Mouse (Mus musculus) frontal cortex, postnatal 10 days (tissue): ENCODE data around the gene Ttyh2.

Experiments used
- DNase-seq, 2 experiments: peaks; one replicate each; pipeline ENCODE4 v3.0.0; 2022; ENCODE audit warnings: low spot score in 2 of 2, mixed read lengths in 1 of 2

Ttyh2 gene

GRCm38 (mm10) chr11:114675341-114675825 lies at the start of gene Ttyh2:
Gene Ttyh2, plus strand, starts transcription at chr11:114675431.
- peak in 1 of 2 experiments; percentile 59 for DNase-seq

- no peak for DNase-seq
Observed at GRCm38 (mm10) chr11:114626071-114626690, 49.0 kb upstream of the Ttyh2 start.

GRCm38 (mm10) chr11:114627036-114627435 lies 48.2 kb upstream of the Ttyh2 start:
- DNase-seq: no peak

- no peak for DNase-seq
Observed at GRCm38 (mm10) chr11:114628032-114628431, 47.2 kb upstream of the Ttyh2 start.

- DNase-seq: no peak
Observed at GRCm38 (mm10) chr11:114630044-114630443, 45.2 kb upstream of the Ttyh2 start.

- DNase-seq: no peak
Observed at GRCm38 (mm10) chr11:114632266-114632665, 43.0 kb upstream of the Ttyh2 start.

GRCm38 (mm10) chr11:114636292-114636691 lies 38.9 kb upstream of the Ttyh2 start:
- peak; percentile 63 to 85 for DNase-seq

- DNase-seq: no peak
Observed at GRCm38 (mm10) chr11:114636727-114637505, 38.3 kb upstream of the Ttyh2 start.

- DNase-seq: no peak
Observed at GRCm38 (mm10) chr11:114638647-114639290, 36.5 kb upstream of the Ttyh2 start.

GRCm38 (mm10) chr11:114639681-114640103 lies 35.5 kb upstream of the Ttyh2 start:
- DNase-seq: no peak

- no peak for DNase-seq
Observed at GRCm38 (mm10) chr11:114640658-114641057, 34.6 kb upstream of the Ttyh2 start.

- no peak for DNase-seq
Observed at GRCm38 (mm10) chr11:114641136-114641535, 34.1 kb upstream of the Ttyh2 start.

GRCm38 (mm10) chr11:114642184-114642583 lies 33.0 kb upstream of the Ttyh2 start:
- DNase-seq: no peak

GRCm38 (mm10) chr11:114642926-114643325 lies 32.3 kb upstream of the Ttyh2 start:
- no peak for DNase-seq

GRCm38 (mm10) chr11:114644122-114644521 lies 31.1 kb upstream of the Ttyh2 start:
- no peak for DNase-seq

- no peak for DNase-seq
Observed at GRCm38 (mm10) chr11:114649510-114649909, 25.7 kb upstream of the Ttyh2 start.

GRCm38 (mm10) chr11:114652531-114652930 lies 22.7 kb upstream of the Ttyh2 start:
- no peak for DNase-seq

- no peak for DNase-seq
Observed at GRCm38 (mm10) chr11:114653664-114654063, 21.6 kb upstream of the Ttyh2 start.

- no peak for DNase-seq
Observed at GRCm38 (mm10) chr11:114654552-114654951, 20.7 kb upstream of the Ttyh2 start.

GRCm38 (mm10) chr11:114655350-114656008 lies 19.8 kb upstream of the Ttyh2 start:
- no peak for DNase-seq

GRCm38 (mm10) chr11:114656994-114657644 lies 18.1 kb upstream of the Ttyh2 start:
- DNase-seq: no peak
